Mouse (Mus musculus): ENCODE measurements at regions not wholly inside any gene's neighbourhood (a gene's known extent, or its start where the extent isn't known, plus 50 kb on each side); places are given as distances from the start of the nearest gene placed in this dataset.

- no peak for DNase-seq (ENCODE audit: low spot score in 2 of 2)
Measured at GRCm38 (mm10) chr2:30525295-30525694, 51.3 kb upstream of the Ier5l start.

GRCm38 (mm10) chr2:30525831-30526230 is 51.8 kb upstream of the Ier5l start:
- DNase-seq (ENCODE audit: low spot score in 2 of 2), result no peak

- DNase-seq (ENCODE audit: low spot score in 2 of 2), result no peak
Measured at GRCm38 (mm10) chr2:30527495-30527894, 53.5 kb upstream of the Ier5l start.

- DNase-seq (ENCODE audit: low spot score in 2 of 2), result no peak
Measured at GRCm38 (mm10) chr2:30532948-30533347, 58.9 kb upstream of the Ier5l start.

- DNase-seq (ENCODE audit: low spot score in 2 of 2), result no peak
Measured at GRCm38 (mm10) chr2:30533367-30533766, 59.3 kb upstream of the Ier5l start.

- peak in 1 of 2 experiments; percentile 14 for DNase-seq (ENCODE audit: low spot score in 2 of 2)
Measured at GRCm38 (mm10) chr2:30534485-30534884, 60.4 kb upstream of the Cstad start.

- no peak for DNase-seq (ENCODE audit: low spot score in 2 of 2)
Measured at GRCm38 (mm10) chr2:30539305-30539704, 55.5 kb upstream of the Cstad start.

GRCm38 (mm10) chr2:30541541-30541940 is 53.3 kb upstream of the Cstad start:
- no peak for DNase-seq (ENCODE audit: low spot score in 2 of 2)

- DNase-seq (ENCODE audit: low spot score in 2 of 2), result peak; percentile 46 to 58
Measured at GRCm38 (mm10) chr2:30544782-30545435, 49.9 kb upstream of the Cstad start.

Data from spleen, postnatal 14 days (tissue).